Mouse (Mus musculus) right cerebral cortex, postnatal 36 days (tissue): ENCODE measurements around the gene Clec16a.

Experiments used
- DNase-seq, 2 experiments: peaks; one replicate each; pipeline ENCODE4 v3.0.0; 2022; ENCODE audit warnings: low spot score in 2 of 2, mixed read lengths in 1 of 2

The Clec16a gene

GRCm38 (mm10) chr16:10716696-10717095 is 171.6 kb downstream of the Clec16a start:
- DNase-seq: no peak

- DNase-seq: no peak
Observed at GRCm38 (mm10) chr16:10719971-10720370, 174.8 kb downstream of the Clec16a start.

- DNase-seq: no peak
Observed at GRCm38 (mm10) chr16:10722882-10723544, 177.9 kb downstream of the Clec16a start.

GRCm38 (mm10) chr16:10723816-10724647 is 178.9 kb downstream of the Clec16a start:
- DNase-seq: no peak

- DNase-seq: no peak
Observed at GRCm38 (mm10) chr16:10725156-10725555, 180.0 kb downstream of the Clec16a start.

GRCm38 (mm10) chr16:10727630-10728029 is 182.5 kb downstream of the Clec16a start:
- DNase-seq: no peak

GRCm38 (mm10) chr16:10728886-10729285 is 183.7 kb downstream of the Clec16a start:
- DNase-seq: no peak

GRCm38 (mm10) chr16:10730941-10731340 is 185.8 kb downstream of the Clec16a start:
- DNase-seq: no peak

GRCm38 (mm10) chr16:10731785-10732184 is 186.6 kb downstream of the Clec16a start:
- DNase-seq: no peak

GRCm38 (mm10) chr16:10732421-10732820 is 187.3 kb downstream of the Clec16a start:
- DNase-seq: no peak

- DNase-seq: no peak
Observed at GRCm38 (mm10) chr16:10735781-10736180, 190.6 kb downstream of the Clec16a start.

- no peak for DNase-seq
Observed at GRCm38 (mm10) chr16:10736364-10736763, 191.2 kb downstream of the Clec16a start.

GRCm38 (mm10) chr16:10737571-10737970 is 192.4 kb downstream of the Clec16a start:
- no peak for DNase-seq

GRCm38 (mm10) chr16:10738866-10739265 is 193.7 kb downstream of the Clec16a start:
- DNase-seq: no peak

GRCm38 (mm10) chr16:10739854-10740398 is 194.8 kb downstream of the Clec16a start:
- DNase-seq: no peak

GRCm38 (mm10) chr16:10741082-10741481 is 195.9 kb downstream of the Clec16a start:
- DNase-seq: no peak

GRCm38 (mm10) chr16:10749226-10749625 is 204.1 kb downstream of the Clec16a start:
- DNase-seq: no peak

GRCm38 (mm10) chr16:10749824-10750223 is 204.7 kb downstream of the Clec16a start:
- DNase-seq: no peak

GRCm38 (mm10) chr16:10754521-10755296 is 209.6 kb downstream of the Clec16a start:
- DNase-seq: no peak

- no peak for DNase-seq
Observed at GRCm38 (mm10) chr16:10756168-10756567, 211.0 kb downstream of the Clec16a start.

- DNase-seq: no peak
Observed at GRCm38 (mm10) chr16:10761182-10761581, 216.0 kb downstream of the Clec16a start.
